Mouse (Mus musculus) lung, embryonic 14.5 days (tissue): ENCODE results near the gene Fam71f2. TPM values are rescaled to one million over a fixed set of nuclear protein-coding genes. Genes with fewer than 3 reads are reported as not detected.

ENCODE experiments used
- ATAC-seq: fragments of 200-750 bp; cut with Nextera tagmentation; 2 replicates; pipeline ENCODE4 v1.8.0; 2017; ENCODE audit warnings: mild to moderate bottlenecking, moderate TSS enrichment, moderate library complexity; ENCODE audit not compliant: insufficient read depth
- DNase-seq: peaks from one replicate; pipeline ENCODE4 v3.0.0-alpha.2; 2015
- H3K27ac ChIP-seq: fragments of 300-500 bp; sonication (generic); 2 replicates; pipeline ENCODE4 v1.5.1; 2014; ENCODE audit warnings: low read depth, mild to moderate bottlenecking, moderate library complexity
- H3K27me3 ChIP-seq: fragments of 300-500 bp; sonication (generic); 2 replicates; pipeline ENCODE4 v1.6.1; 2014; ENCODE audit warnings: low read length, control low read depth; ENCODE audit not compliant: insufficient read depth
- H3K36me3 ChIP-seq: fragments of 300-500 bp; sonication (generic); 2 replicates; pipeline ENCODE4 v1.6.1; 2014; ENCODE audit warnings: control low read depth; ENCODE audit not compliant: insufficient read depth
- H3K4me1 ChIP-seq: fragments of 300-500 bp; sonication (generic); 2 replicates; pipeline ENCODE4 v1.6.1; 2014; ENCODE audit warnings: antibody characterized with exemption, control low read depth; ENCODE audit not compliant: insufficient read depth
- H3K4me2 ChIP-seq: fragments of 300-500 bp; sonication (generic); 2 replicates; pipeline ENCODE4 v1.6.1; 2014; ENCODE audit warnings: mild to moderate bottlenecking
- H3K4me3 ChIP-seq: fragments of 300-500 bp; sonication (generic); 2 replicates; pipeline ENCODE4 v1.5.1; 2014; ENCODE audit warnings: low read depth, low read length
- H3K9ac ChIP-seq: fragments of 300-500 bp; sonication (generic); 2 replicates; pipeline ENCODE4 v1.6.1; 2014
- H3K9me3 ChIP-seq: fragments of 300-500 bp; sonication (generic); 2 replicates; pipeline ENCODE4 v1.6.1; 2016; ENCODE audit warnings: low read depth, low read length, control low read depth
- CTCF ChIP-seq: IDR thresholded peaks from 2 replicates; pipeline ENCODE4 v1.5.1; 2016; ENCODE audit warnings: antibody characterized with exemption, low read depth
- WGBS: fragments of 180-500 bp; shearing (Covaris S2); extraction: QIAGEN DNeasy Blood & Tissue Kit; methylation state at CpG from one replicate; pipeline ENCODE4 v1.1.7; 2014; 5-methylcytosine and 5-hydroxymethylcytosine counted together
- polyA plus RNA-seq: library from polyadenylated mRNA; unstranded; fragments of >200 nt; fragmentation: Nextera tagmentation; extraction: Ambion mirVana; gene quantifications from 2 replicates; pipeline ENCODE4 v1.2.1, GENCODE M21; 2014

The Fam71f2 gene
- polyA plus RNA-seq, 1 experiment from 2014 or later = 0.47 TPM

DNA sequence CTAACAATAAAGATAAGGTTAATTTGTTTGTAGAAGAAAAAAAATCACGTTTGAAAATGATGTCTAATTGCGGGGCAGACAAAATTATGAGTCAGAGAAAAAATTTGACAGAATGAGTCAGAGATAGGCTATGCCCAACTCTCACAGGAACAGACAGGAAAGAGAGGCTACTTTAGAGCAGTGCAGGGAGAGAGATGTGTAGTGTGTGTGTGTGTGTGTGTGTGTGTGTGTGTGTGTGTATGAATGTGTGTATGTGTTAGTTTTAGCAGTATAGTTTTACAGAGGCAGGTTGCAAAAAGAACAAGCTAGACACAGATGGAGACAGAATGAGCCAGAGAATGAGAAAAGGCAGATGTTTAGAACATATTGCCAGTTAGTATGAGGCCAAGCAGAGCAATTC, 19.7 kb downstream of the Fam71f2 start:
- no peak overlapping the region for H3K4me3 ChIP-seq
- DNase-seq = no peak
- ATAC-seq = no peak
- no peaks in the 10 kb centered on the region for H3K27me3 ChIP-seq
- H3K27ac ChIP-seq = no peak overlapping the region
- WGBS = 34% methylated on average over 2 of the region's 2 CpGs
- TF ChIP-seq CTCF = no peak
- no peak overlapping the region for H3K4me2 ChIP-seq
- no peak overlapping the region for H3K9ac ChIP-seq
- H3K9me3 ChIP-seq = no peaks in the 10 kb centered on the region
- H3K4me1 ChIP-seq = no peaks in the 10 kb centered on the region
- no peaks in the 10 kb centered on the region for H3K36me3 ChIP-seq

- Histone ChIP-seq H3K9me3 (no peaks in the 10 kb centered on the region), H3K4me1 (no peaks in the 10 kb centered on the region), H3K4me2 (no peak overlapping the region), H3K36me3 (no peaks in the 10 kb centered on the region), H3K27me3 (no peaks in the 10 kb centered on the region), H3K9ac (no peak overlapping the region), H3K27ac (no peak overlapping the region), H3K4me3 (no peak overlapping the region)
- no peak for DNase-seq
- no peak for ATAC-seq
- no peak for TF ChIP-seq CTCF
These were observed 23.9 kb downstream of the Fam71f2 start for GRCm38 (mm10) chr6:29303251-29303650.

- Histone ChIP-seq H3K36me3 (no peaks in the 10 kb centered on the region), H3K9me3 (no peaks in the 10 kb centered on the region), H3K4me1 (no peaks in the 10 kb centered on the region), H3K27ac (no peak overlapping the region), H3K27me3 (no peaks in the 10 kb centered on the region), H3K4me3 (no peak overlapping the region), H3K9ac (no peak overlapping the region), H3K4me2 (no peak overlapping the region)
- ATAC-seq (no peak), DNase-seq (peak; percentile 15)
- TF ChIP-seq CTCF = peak; percentile 34
- WGBS = 32% methylated on average over 5 of the region's 5 CpGs
These were observed 24.3 kb downstream of the Fam71f2 start for GRCm38 (mm10) chr6:29303726-29304125.

- Histone ChIP-seq H3K9ac (no peak overlapping the region), H3K4me1 (no peaks in the 10 kb centered on the region), H3K27ac (no peak overlapping the region), H3K9me3 (no peaks in the 10 kb centered on the region), H3K27me3 (no peaks in the 10 kb centered on the region), H3K36me3 (no peaks in the 10 kb centered on the region), H3K4me2 (no peak overlapping the region), H3K4me3 (no peak overlapping the region)
- WGBS = 85% methylated on average over 4 of the region's 4 CpGs
- no peak for DNase-seq
- no peak for TF ChIP-seq CTCF
- no peak for ATAC-seq
These were observed 26.1 kb downstream of the Fam71f2 start for GRCm38 (mm10) chr6:29305462-29305861.

- H3K36me3 ChIP-seq = no peaks in the 10 kb centered on the region
- no peaks in the 10 kb centered on the region for H3K4me1 ChIP-seq
- H3K27me3 ChIP-seq = no peaks in the 10 kb centered on the region
- WGBS = 83% methylated on average over 16 of the region's 16 CpGs
- no peak overlapping the region for H3K27ac ChIP-seq
- no peaks in the 10 kb centered on the region for H3K9me3 ChIP-seq
- ATAC-seq = no peak
- no peak for DNase-seq
- H3K4me2 ChIP-seq = no peak overlapping the region
- H3K9ac ChIP-seq = no peak overlapping the region
- no peak for TF ChIP-seq CTCF
- no peak overlapping the region for H3K4me3 ChIP-seq
These were observed 29.6 kb downstream of the Fam71f2 start for GRCm38 (mm10) chr6:29308846-29309605.

- DNase-seq (no peak), ATAC-seq (no peak)
- H3K4me1 ChIP-seq = no peaks in the 10 kb centered on the region
- TF ChIP-seq CTCF = no peak
- H3K27me3 ChIP-seq = no peaks in the 10 kb centered on the region
- H3K9me3 ChIP-seq = no peaks in the 10 kb centered on the region
- H3K36me3 ChIP-seq = no peaks in the 10 kb centered on the region
- no peak overlapping the region for H3K27ac ChIP-seq
- no peak overlapping the region for H3K4me3 ChIP-seq
- 65% methylated on average over 14 of the region's 14 CpGs for WGBS
- H3K4me2 ChIP-seq = no peak overlapping the region
- no peak overlapping the region for H3K9ac ChIP-seq
These were observed 34.4 kb downstream of the Fam71f2 start for GRCm38 (mm10) chr6:29313690-29314202.

- no peak overlapping the region for H3K4me2 ChIP-seq
- TF ChIP-seq CTCF = no peak
- H3K27ac ChIP-seq = no peak overlapping the region
- no peaks in the 10 kb centered on the region for H3K27me3 ChIP-seq
- DNase-seq (no peak), ATAC-seq (no peak)
- no peak overlapping the region for H3K9ac ChIP-seq
- 56% methylated on average over 2 of the region's 2 CpGs for WGBS
- no peaks in the 10 kb centered on the region for H3K36me3 ChIP-seq
- no peak overlapping the region for H3K4me3 ChIP-seq
- no peaks in the 10 kb centered on the region for H3K4me1 ChIP-seq
- no peaks in the 10 kb centered on the region for H3K9me3 ChIP-seq
These were observed 37.9 kb downstream of the Fam71f2 start for GRCm38 (mm10) chr6:29317286-29317685.
